Mouse (Mus musculus) limb, embryonic 14.5 days (tissue): ENCODE measurements at regions not wholly inside any gene's neighbourhood (a gene's known extent, or its start where the extent isn't known, plus 50 kb on each side); places are given as distances from the start of the nearest gene placed in this dataset.

Experiments
- ATAC-seq: fragments of 200-750 bp; cut with Nextera tagmentation; 2 replicates; pipeline ENCODE4 v1.8.0; 2017; ENCODE audit warnings: low read depth, moderate number of reproducible peaks, moderate TSS enrichment; ENCODE audit not compliant: low FRiP score
- DNase-seq: peaks from one replicate; pipeline ENCODE4 v3.0.0-alpha.2; 2015; ENCODE audit warnings: low spot score
- H3K27ac ChIP-seq: fragments of 300-500 bp; sonication (generic); replicated peaks from 2 replicates; pipeline ENCODE4 v1.5.1; 2014; ENCODE audit warnings: low read depth, mild to moderate bottlenecking, low read length, moderate library complexity, mixed read lengths
- H3K27me3 ChIP-seq: fragments of 300-500 bp; sonication (generic); 2 replicates; pipeline ENCODE4 v1.6.1; 2014; ENCODE audit warnings: low read length, mixed read lengths; ENCODE audit not compliant: control insufficient read depth, insufficient read depth
- H3K36me3 ChIP-seq: fragments of 300-500 bp; sonication (generic); 2 replicates; pipeline ENCODE4 v1.6.1; 2014; ENCODE audit warnings: mild to moderate bottlenecking, low read length, moderate library complexity, mixed read lengths; ENCODE audit not compliant: control insufficient read depth, insufficient read depth
- H3K4me1 ChIP-seq: fragments of 300-500 bp; sonication (generic); 2 replicates; pipeline ENCODE4 v1.6.1; 2014; ENCODE audit warnings: antibody characterized with exemption, low read length, mixed read lengths; ENCODE audit not compliant: control insufficient read depth, insufficient read depth
- H3K4me2 ChIP-seq: fragments of 300-500 bp; sonication (generic); replicated peaks from 2 replicates; pipeline ENCODE4 v1.6.1; 2014; ENCODE audit warnings: low read depth, mild to moderate bottlenecking, low read length, moderate library complexity; ENCODE audit not compliant: severe bottlenecking
- H3K4me3 ChIP-seq: fragments of 300-500 bp; sonication (generic); replicated peaks from 2 replicates; pipeline ENCODE4 v1.5.1; 2014; ENCODE audit warnings: low read length
- H3K9ac ChIP-seq: fragments of 300-500 bp; sonication (generic); 2 replicates; pipeline ENCODE4 v1.6.1; 2014; ENCODE audit warnings: mild to moderate bottlenecking, low read depth, low read length, moderate library complexity; ENCODE audit not compliant: severe bottlenecking
- H3K9me3 ChIP-seq: fragments of 300-500 bp; sonication (generic); 2 replicates; pipeline ENCODE4 v1.6.1; 2016; ENCODE audit warnings: low read length; ENCODE audit not compliant: control insufficient read depth
- POLR2A ChIP-seq: fragments of 200-500 bp; IDR thresholded peaks from 2 replicates; pipeline ENCODE4 v1.8.0; 2012; ENCODE audit warnings: inconsistent platforms, mild to moderate bottlenecking, moderate library complexity, borderline replicate concordance; ENCODE audit not compliant: insufficient read depth, insufficient read length; ENCODE audit errors: extremely low read depth
- WGBS: fragments of 180-500 bp; shearing (Covaris S2); extraction: QIAGEN DNeasy Blood & Tissue Kit; methylation state at CpG from one replicate; pipeline ENCODE4 v1.1.7; 2014; 5-methylcytosine and 5-hydroxymethylcytosine counted together

DNA sequence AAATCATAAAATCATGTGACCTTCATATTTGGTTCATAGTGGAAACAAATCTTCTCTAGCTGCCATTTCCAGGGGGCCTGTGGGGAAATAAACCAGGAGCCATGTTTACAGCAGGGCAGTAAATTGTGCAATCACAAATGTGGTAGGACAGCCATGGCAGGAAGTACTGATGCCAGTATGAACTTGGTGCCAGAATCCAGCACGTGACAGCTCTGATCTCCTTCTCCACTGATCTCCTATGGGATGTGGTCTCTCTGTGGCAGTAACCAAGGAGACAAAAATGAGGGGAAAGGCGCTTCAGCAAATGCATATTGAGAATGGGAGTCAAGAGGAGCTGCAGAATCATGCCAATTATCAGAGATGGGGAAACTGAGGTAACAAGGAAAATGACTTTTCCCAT is 215.0 kb downstream of the Lpin1 start:
- Histone ChIP-seq H3K4me3 (no peak overlapping the region), H3K4me2 (no peak overlapping the region), H3K4me1 (peaks cover 3% of the 10 kb centered on the region; the same call in 1 of the 2 replicates), H3K27me3 (no peaks in the 10 kb centered on the region), H3K36me3 (no peaks in the 10 kb centered on the region), H3K27ac (no peak overlapping the region), H3K9ac (no peak overlapping the region), H3K9me3 (no peaks in the 10 kb centered on the region)
- ATAC-seq (no peak), DNase-seq (no peak)
- 84% methylated on average over 2 of the region's 2 CpGs for WGBS
- no peak for TF ChIP-seq POLR2A

DNA sequence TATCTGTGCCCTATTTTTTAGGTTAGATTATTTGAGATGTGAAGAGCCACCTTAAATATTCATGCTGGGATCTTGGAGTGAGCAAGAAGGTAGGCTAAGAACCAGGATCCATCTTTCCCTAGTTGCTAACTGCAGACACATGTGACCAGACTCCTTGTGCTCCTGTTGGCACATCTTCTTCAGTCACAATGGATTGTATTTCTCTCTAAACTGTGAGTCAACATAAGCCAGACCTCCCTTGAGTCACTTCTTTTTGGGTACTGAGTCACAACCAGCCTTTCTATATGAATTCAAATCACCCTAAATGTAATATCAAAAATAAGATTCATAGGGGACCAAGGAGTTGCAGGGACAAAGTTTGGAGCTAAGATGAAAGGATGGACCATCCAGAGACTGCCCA is 217.9 kb downstream of the Lpin1 start:
- H3K4me3 ChIP-seq = no peak overlapping the region
- no peak for DNase-seq
- H3K9me3 ChIP-seq = no peaks in the 10 kb centered on the region
- H3K27ac ChIP-seq = no peak overlapping the region
- H3K4me2 ChIP-seq = no peak overlapping the region
- no peaks in the 10 kb centered on the region for H3K27me3 ChIP-seq
- H3K4me1 ChIP-seq = peaks cover 3% of the 10 kb centered on the region; the same call in 1 of the 2 replicates
- H3K36me3 ChIP-seq = no peaks in the 10 kb centered on the region
- TF ChIP-seq POLR2A = no peak
- H3K9ac ChIP-seq = no peak overlapping the region
- no peak for ATAC-seq

DNA sequence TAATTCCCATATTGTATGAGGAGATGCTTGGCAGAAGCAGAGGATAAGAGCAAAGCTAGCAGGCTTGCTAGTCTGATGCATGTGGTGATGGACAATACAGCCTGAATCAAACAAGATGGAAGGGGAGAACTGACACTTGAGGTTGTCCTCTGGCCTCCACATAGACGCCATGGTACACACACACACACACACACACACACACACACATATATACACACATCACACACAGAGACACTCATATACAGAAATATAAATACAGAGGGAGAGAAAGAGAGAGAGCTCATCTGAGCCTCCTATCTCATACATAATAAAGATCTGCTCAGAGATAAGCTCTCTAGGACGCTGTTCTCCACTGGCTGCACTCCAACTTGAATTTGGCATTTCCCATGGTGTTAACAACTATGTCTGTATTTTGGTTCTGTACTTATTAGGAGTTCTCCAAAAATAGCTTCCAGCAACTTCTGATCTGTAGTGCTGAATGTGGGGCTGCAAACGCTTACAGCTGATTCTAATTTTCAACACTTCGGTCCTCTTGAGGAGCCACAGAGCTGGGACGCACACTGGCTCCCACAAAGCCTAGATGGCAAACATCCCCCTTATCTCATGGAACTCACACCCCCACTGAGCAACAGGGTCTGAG is 219.0 kb downstream of the Lpin1 start:
- H3K4me1 ChIP-seq = peaks cover 3% of the 10 kb centered on the region; the same call in 1 of the 2 replicates
- H3K27me3 ChIP-seq = no peaks in the 10 kb centered on the region
- no peaks in the 10 kb centered on the region for H3K9me3 ChIP-seq
- no peak overlapping the region for H3K4me2 ChIP-seq
- WGBS = 43% methylated on average over 5 of the region's 5 CpGs
- H3K9ac ChIP-seq = no peak overlapping the region
- DNase-seq (peak; percentile 75), ATAC-seq (no peak)
- H3K4me3 ChIP-seq = no peak overlapping the region
- no peak overlapping the region for H3K27ac ChIP-seq
- no peaks in the 10 kb centered on the region for H3K36me3 ChIP-seq
- no peak for TF ChIP-seq POLR2A

DNA sequence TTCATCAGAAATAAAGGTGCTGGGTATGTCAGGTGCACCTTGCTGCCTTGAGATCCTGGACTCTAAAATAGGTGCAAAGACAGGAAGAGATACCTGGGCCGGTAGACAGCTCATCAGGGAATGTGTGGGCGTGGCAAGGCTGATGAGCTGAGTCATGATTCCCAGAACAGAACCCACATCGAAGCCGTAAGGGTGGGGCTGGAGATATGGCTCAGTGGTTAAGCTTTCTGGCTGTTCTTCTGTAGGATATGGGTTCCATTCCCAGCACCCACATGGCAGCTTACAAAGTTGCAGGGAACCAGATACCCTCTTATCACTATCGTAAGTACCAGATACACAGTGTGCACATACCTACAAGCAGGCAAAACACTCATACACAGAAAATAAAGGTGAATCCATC is 219.6 kb downstream of the Lpin1 start:
- H3K4me3 ChIP-seq = no peak overlapping the region
- peaks cover 3% of the 10 kb centered on the region; the same call in 1 of the 2 replicates for H3K4me1 ChIP-seq
- no peak for DNase-seq
- no peak overlapping the region for H3K27ac ChIP-seq
- no peaks in the 10 kb centered on the region for H3K9me3 ChIP-seq
- 84% methylated on average over 5 of the region's 5 CpGs for WGBS
- TF ChIP-seq POLR2A = no peak
- no peak overlapping the region for H3K4me2 ChIP-seq
- H3K9ac ChIP-seq = no peak overlapping the region
- no peaks in the 10 kb centered on the region for H3K27me3 ChIP-seq
- ATAC-seq = no peak
- no peaks in the 10 kb centered on the region for H3K36me3 ChIP-seq

DNA sequence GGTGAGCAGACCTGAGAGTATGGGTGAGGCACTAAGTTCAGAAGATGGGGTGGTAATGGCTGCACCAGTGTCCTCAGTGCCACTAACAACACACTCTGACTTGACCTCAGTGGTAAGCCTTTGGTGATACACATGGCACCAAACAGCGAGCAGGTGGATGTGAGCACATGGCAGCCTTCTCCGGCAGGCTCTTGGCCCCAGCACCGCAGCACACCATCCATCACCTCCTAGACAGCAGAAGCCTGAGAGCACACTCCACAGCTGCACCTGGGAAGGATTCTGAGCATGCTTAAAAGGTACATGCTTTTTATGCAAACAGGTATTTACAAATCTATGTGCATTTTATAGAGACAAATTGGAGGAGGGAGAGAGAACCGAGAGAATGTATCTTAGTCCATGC is 223.7 kb downstream of the Lpin1 start:
- 78% methylated on average over 4 of the region's 4 CpGs for WGBS
- peaks cover 8% of the 10 kb centered on the region; the same call in 1 of the 2 replicates for H3K4me1 ChIP-seq
- ATAC-seq (no peak), DNase-seq (no peak)
- H3K27ac ChIP-seq = no peak overlapping the region
- no peak overlapping the region for H3K4me3 ChIP-seq
- no peaks in the 10 kb centered on the region for H3K9me3 ChIP-seq
- TF ChIP-seq POLR2A = no peak
- no peaks in the 10 kb centered on the region for H3K36me3 ChIP-seq
- H3K4me2 ChIP-seq = no peak overlapping the region
- no peak overlapping the region for H3K9ac ChIP-seq
- no peaks in the 10 kb centered on the region for H3K27me3 ChIP-seq
